Mouse (Mus musculus): ENCODE results near the gene Fxyd3.

DNA sequence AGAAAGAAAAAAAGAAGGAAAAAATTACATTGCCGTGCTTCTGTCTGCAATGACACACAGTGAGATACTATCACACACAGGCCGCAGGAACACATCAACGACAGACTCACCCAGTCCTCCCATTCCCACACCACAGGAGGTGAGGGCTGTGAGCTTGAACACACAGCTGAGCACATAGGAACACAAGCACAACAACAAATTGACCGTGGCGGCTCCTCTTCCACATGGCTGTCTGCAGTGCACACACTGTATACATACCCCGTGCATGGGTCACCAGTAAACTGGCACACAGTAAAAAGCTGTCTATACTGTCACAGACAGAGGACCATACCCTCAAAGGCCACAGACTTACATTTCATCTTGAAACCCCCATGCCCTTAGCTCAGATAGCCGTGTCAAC, 20.1 kb downstream of the Fxyd3 start:
- TF ChIP-seq CTCF (IDR thresholded peaks at IDR 0.05; ENCODE audit: low read depth, low read length), result no peak
- TF ChIP-seq POLR2A (IDR thresholded peaks at IDR 0.05; ENCODE audit: borderline replicate concordance, low read depth, low read length), result no peak

Data from bone marrow macrophage, adult 2 months (primary cell).